In genomic region chr17:26507966-26508344, GRCm38 (mm10) we compare ENCODE assay signal across 8 mouse cellular contexts. TPM values are rescaled to one million over a fixed set of nuclear protein-coding genes. Genes with fewer than 3 reads are reported as not detected.
DNase-seq lines count a peak whose midpoint lies in the region; ATAC-seq and TF ChIP-seq lines count a peak whose summit lies in the region.

No protein-coding gene starts in this region.

- H3K27ac ChIP-seq in forebrain, embryonic 14.5 days (ENCODE audit: low read depth, low read length), result peak overlapping the region; percentile 99
- H3K27ac ChIP-seq in hindbrain, embryonic 14.5 days, result peak overlapping the region; percentile 99
- H3K27ac ChIP-seq in macrophage, result peak overlapping the region; percentile 65

- no peaks in the 10 kb centered on the region for H3K9me3 ChIP-seq in G1E (replicated peaks)
- no peaks in the 10 kb centered on the region for H3K9me3 ChIP-seq in forebrain, embryonic 14.5 days (replicated peaks; ENCODE audit: control insufficient read depth, low read length)
- no peaks in the 10 kb centered on the region for H3K9me3 ChIP-seq in hindbrain, embryonic 14.5 days (ENCODE audit: control insufficient read depth, low read length)

- H3K4me1 ChIP-seq in G1E (ENCODE audit: insufficient read depth, low read depth, low read length), result peaks cover 73% of the 10 kb centered on the region
- peaks cover 37% of the 10 kb centered on the region for H3K4me1 ChIP-seq in forebrain, embryonic 14.5 days (ENCODE audit: control insufficient read depth, insufficient read depth, low read length)
- H3K4me1 ChIP-seq in hindbrain, embryonic 14.5 days (replicated peaks; ENCODE audit: control insufficient read depth, insufficient read depth, low read length), result peaks cover 40% of the 10 kb centered on the region

- DNase-seq in G1E (ENCODE audit: low spot score), result peak; percentile 61
- peak; percentile 84 for DNase-seq in cerebellum, adult 11 months
- peak; percentile 83 for DNase-seq in forebrain, embryonic 14.5 days (ENCODE audit: low spot score)
- peak; percentile 72 for DNase-seq in hindbrain, embryonic 14.5 days (ENCODE audit: low spot score)
- DNase-seq in layer of hippocampus, postnatal 14 days (ENCODE audit: low spot score in 2 of 2), result peak; percentile 80 to 83
- DNase-seq in right cerebral cortex, adult 18-20 months, result peak; percentile 80
- DNase-seq in urinary bladder, postnatal 36 days (ENCODE audit: low spot score in 2 of 2), result peak; percentile 78 to 83

- peaks cover 18% of the 10 kb centered on the region for H3K79me2 ChIP-seq in macrophage (ENCODE audit: inconsistent target)

- H3K4me2 ChIP-seq in forebrain, embryonic 14.5 days (ENCODE audit: low read length), result peak overlapping the region; percentile 94
- H3K4me2 ChIP-seq in hindbrain, embryonic 14.5 days (replicated peaks), result peak overlapping the region; percentile 89

- no peaks in the 10 kb centered on the region for H3K27me3 ChIP-seq in G1E (ENCODE audit: insufficient read depth, low read length)
- H3K27me3 ChIP-seq in forebrain, embryonic 14.5 days (replicated peaks; ENCODE audit: control insufficient read depth, insufficient read depth, low read length), result no peaks in the 10 kb centered on the region
- H3K27me3 ChIP-seq in hindbrain, embryonic 14.5 days (ENCODE audit: control insufficient read depth, insufficient read depth, low read length), result no peaks in the 10 kb centered on the region

- no peak for ATAC-seq in G1E (ENCODE audit: extremely low read depth, insufficient number of reproducible peaks, low FRiP score, poor library complexity, severe bottlenecking)
- ATAC-seq in forebrain, embryonic 14.5 days, result peak; percentile 56
- peak; percentile 71 for ATAC-seq in hindbrain, embryonic 14.5 days (ENCODE audit: low FRiP score)

- peak overlapping the region; percentile 90 for H3K4me3 ChIP-seq in G1E (ENCODE audit: low read depth, low read length)
- H3K4me3 ChIP-seq in forebrain, embryonic 14.5 days (ENCODE audit: low read depth, low read length), result peak overlapping the region; percentile 82
- H3K4me3 ChIP-seq in hindbrain, embryonic 14.5 days (replicated peaks; ENCODE audit: low read length), result peak overlapping the region; percentile 82
- peak overlapping the region; percentile 72 for H3K4me3 ChIP-seq in macrophage (ENCODE audit: inconsistent target)

- WGBS in forebrain, embryonic 14.5 days, result under 1% methylated on average over 46 of the region's 46 CpGs
- 0% methylated on average over 46 of the region's 46 CpGs for WGBS in hindbrain, embryonic 14.5 days
- under 1% methylated on average over 41 of the region's 46 CpGs for WGBS in macrophage (ENCODE audit: missing documents)

- peaks cover 16% of the 10 kb centered on the region for H3K36me3 ChIP-seq in G1E (replicated peaks)
- H3K36me3 ChIP-seq in forebrain, embryonic 14.5 days (ENCODE audit: control insufficient read depth, insufficient read depth, low read length), result peaks cover 17% of the 10 kb centered on the region; the same call in 1 of the 2 replicates
- H3K36me3 ChIP-seq in hindbrain, embryonic 14.5 days (replicated peaks; ENCODE audit: control insufficient read depth, insufficient read depth), result 0 out of 2 replicates have a peak, but pooled peaks cover 5% of the 10 kb centered on the region
- no peaks in the 10 kb centered on the region; the same call in 1 of the 2 replicates for H3K36me3 ChIP-seq in macrophage (ENCODE audit: inconsistent target)

- TF ChIP-seq CTCF in G1E (IDR thresholded peaks at IDR 0.05; ENCODE audit: low read depth, low read length), result 0 out of 2 replicates have a peak, but pooled peaks have one; percentile 45

- H3K9ac ChIP-seq in forebrain, embryonic 14.5 days (ENCODE audit: low read length), result peak overlapping the region; percentile 97
- H3K9ac ChIP-seq in hindbrain, embryonic 14.5 days, result peak overlapping the region; percentile 88

RNA-seq across cellular contexts. Expression of gene Ergic1, which starts 53.3 kb away (rescaled TPM):
- total RNA-seq in G1E (2014; fragmentation: Nextera tagmentation), result 92.7 and 103 TPM in 2 replicates
- 22.1 and 23.2 TPM in 2 replicates for total RNA-seq in G1E (2017)
- polyA plus RNA-seq in G1E (2012), result 31.7 and 37.1 TPM in 2 replicates
- polyA plus RNA-seq in forebrain, embryonic 14.5 days (2014; fragmentation: Nextera tagmentation; extraction: Ambion mirVana), result 126 and 134 TPM in 2 replicates
- polyA plus RNA-seq in hindbrain, embryonic 14.5 days (2014; fragmentation: Nextera tagmentation; extraction: Ambion mirVana), result 110 and 119 TPM in 2 replicates
- total RNA-seq in layer of hippocampus, postnatal 14 days (2021), result 100 to 1,000 TPM; 132 to 144 TPM
- total RNA-seq in macrophage (2018; cell fraction: chromatin; rRNA removed), result 100 to 1,000 TPM in 3 of 26 experiments, 10 to 100 TPM in 23; 27.2 to 136 (median 52.5) TPM
- total RNA-seq in macrophage (2018; cell fraction: cytosol; rRNA removed), result 10 to 100 TPM; 35.4 to 59.1 (median 45.8) TPM
- total RNA-seq in macrophage (2018; cell fraction: nucleus; rRNA removed), result 100 to 1,000 TPM in 3 of 26 experiments, 10 to 100 TPM in 23; 29.0 to 133 (median 49.8) TPM
- 37.4 to 133 TPM (median 109 TPM) in 3 replicates for polyA plus RNA-seq in macrophage (2018)

RNA-seq across cellular contexts. Expression of gene Dusp1, which starts 54.0 kb away (rescaled TPM):
- total RNA-seq in G1E (2014; fragmentation: Nextera tagmentation) (41.8 and 43.0 TPM in 2 replicates), G1E (2017) (4.9 and 5.0 TPM in 2 replicates)
- polyA plus RNA-seq in G1E (2012) (5.5 and 6.3 TPM in 2 replicates), macrophage (2018) (10.8 to 29.7 TPM (median 28.3 TPM) in 3 replicates)
- 58.4 and 66.0 TPM in 2 replicates for polyA plus RNA-seq in forebrain, embryonic 14.5 days (2014; fragmentation: Nextera tagmentation; extraction: Ambion mirVana)
- polyA plus RNA-seq in hindbrain, embryonic 14.5 days (2014; fragmentation: Nextera tagmentation; extraction: Ambion mirVana), result 31.5 and 31.6 TPM in 2 replicates
- 10 to 100 TPM; 20.3 to 24.3 TPM for total RNA-seq in layer of hippocampus, postnatal 14 days (2021)
- total RNA-seq in macrophage (2018; cell fraction: chromatin; rRNA removed), result 1,000 to 10,000 TPM in 8 of 26 experiments, 100 to 1,000 TPM in 14, 10 to 100 TPM in 4; 36.2 to 1,811 (median 533) TPM
- 1,000 to 10,000 TPM in 5 of 26 experiments, 100 to 1,000 TPM in 14, 10 to 100 TPM in 7; 20.0 to 1,690 (median 314) TPM for total RNA-seq in macrophage (2018; cell fraction: cytosol; rRNA removed)
- 1,000 to 10,000 TPM in 9 of 26 experiments, 100 to 1,000 TPM in 14, 10 to 100 TPM in 3; 28.6 to 2,287 (median 592) TPM for total RNA-seq in macrophage (2018; cell fraction: nucleus; rRNA removed)
